Mouse (Mus musculus) kidney, adult 2 months (tissue): Measurements from ENCODE around the gene Gm3404.
"Not testable (repeated sequence)": the region's sequence is repeated elsewhere in the genome, so short reads cannot be mapped to it uniquely, and the experiment has no call there.

Experiments
- CTCF ChIP-seq: fragments of 200-500 bp; conservative IDR thresholded peaks from 2 replicates; pipeline ENCODE4 v1.5.1; 2011; ENCODE audit warnings: low read depth, mild to moderate bottlenecking, control low read depth, low read length, moderate library complexity, mixed read lengths; ENCODE audit not compliant: insufficient read depth, insufficient read length
- POLR2A ChIP-seq: fragments of 200-500 bp; IDR thresholded peaks from one replicate; pipeline ENCODE4 v1.6.1; 2011; ENCODE audit warnings: low read depth, low read length, control low read depth

GRCm38 (mm10) chr5:146572735-146573042 lies 47.1 kb downstream of the Gm3404 start:
- not testable (repeated sequence) for TF ChIP-seq CTCF, POLR2A
